Mouse (Mus musculus) kidney, embryonic 14.5 days (tissue): ENCODE measurements around the gene Cish. TPM values are rescaled to one million over a fixed set of nuclear protein-coding genes. Genes with fewer than 3 reads are reported as not detected.
A peak's percentile ranks its signal among the peaks of the same experiment; 100 is the strongest.

Source experiments
- ATAC-seq: fragments of 200-750 bp; cut with Nextera tagmentation; 2 replicates; pipeline ENCODE4 v1.8.0; 2017; ENCODE audit warnings: moderate number of reproducible peaks, mild to moderate bottlenecking, moderate TSS enrichment, moderate library complexity; ENCODE audit not compliant: low FRiP score, low TSS enrichment
- H3K27ac ChIP-seq: fragments of 300-500 bp; sonication (generic); 2 replicates; pipeline ENCODE4 v1.5.1; 2014; ENCODE audit warnings: low read depth, mild to moderate bottlenecking, low read length, moderate library complexity, mixed read lengths
- H3K27me3 ChIP-seq: fragments of 300-500 bp; sonication (generic); 2 replicates; pipeline ENCODE4 v1.6.1; 2014; ENCODE audit warnings: mild to moderate bottlenecking, low read length; ENCODE audit not compliant: control insufficient read depth, insufficient read depth
- H3K36me3 ChIP-seq: fragments of 300-500 bp; sonication (generic); 2 replicates; pipeline ENCODE4 v1.6.1; 2014; ENCODE audit warnings: low read length, mixed read lengths; ENCODE audit not compliant: control insufficient read depth, insufficient read depth
- H3K4me1 ChIP-seq: fragments of 300-500 bp; sonication (generic); 2 replicates; pipeline ENCODE4 v1.6.1; 2014; ENCODE audit warnings: low read length, mixed read lengths; ENCODE audit not compliant: control insufficient read depth, insufficient read depth
- H3K4me2 ChIP-seq: fragments of 300-500 bp; sonication (generic); replicated peaks from 2 replicates; pipeline ENCODE4 v1.6.1; 2014; ENCODE audit warnings: low read depth, mild to moderate bottlenecking, low read length
- H3K4me3 ChIP-seq: fragments of 300-500 bp; sonication (generic); 2 replicates; pipeline ENCODE4 v1.5.1; 2014; ENCODE audit warnings: mild to moderate bottlenecking, low read length
- H3K9ac ChIP-seq: fragments of 300-500 bp; sonication (generic); 2 replicates; pipeline ENCODE4 v1.6.1; 2014; ENCODE audit warnings: low read depth, mild to moderate bottlenecking, low read length, moderate library complexity
- H3K9me3 ChIP-seq: fragments of 300-500 bp; sonication (generic); 2 replicates; pipeline ENCODE4 v1.6.1; 2016; ENCODE audit warnings: low read length; ENCODE audit not compliant: control insufficient read depth
- WGBS: fragments of 180-500 bp; shearing (Covaris S2); extraction: QIAGEN DNeasy Blood & Tissue Kit; methylation state at CpG from one replicate; pipeline ENCODE4 v1.1.7; 2014; 5-methylcytosine and 5-hydroxymethylcytosine counted together
- polyA plus RNA-seq: library from polyadenylated mRNA; unstranded; fragments of >200 nt; fragmentation: Nextera tagmentation; extraction: Ambion mirVana; gene quantifications from 2 replicates; pipeline ENCODE4 v1.2.1, GENCODE M21; 2014

The Cish gene
- polyA plus RNA-seq, 1 experiment from 2014 or later = 7.1 TPM

- H3K4me1 ChIP-seq = peaks cover 8% of the 10 kb centered on the region; the same call in 1 of the 2 replicates
- peak overlapping the region; percentile 75; the same call in 1 of the 2 replicates for H3K4me2 ChIP-seq
- WGBS = 88% methylated on average over 8 of the region's 8 CpGs
- no peaks in the 10 kb centered on the region for H3K9me3 ChIP-seq
- peak overlapping the region; percentile 65; the same call in 1 of the 2 replicates for H3K4me3 ChIP-seq
- peaks cover 16% of the 10 kb centered on the region; the same call in 1 of the 2 replicates for H3K36me3 ChIP-seq
- no peak for ATAC-seq
- H3K9ac ChIP-seq = no peak overlapping the region
- H3K27ac ChIP-seq = no peak overlapping the region
- H3K27me3 ChIP-seq = peaks cover 6% of the 10 kb centered on the region; the same call in 1 of the 2 replicates
These were observed 2.4 kb downstream of the Cish start for GRCm38 (mm10) chr9:107298059-107298780.

GRCm38 (mm10) chr9:107298876-107299275 is 3.0 kb downstream of the Cish start:
- H3K27ac ChIP-seq = no peak overlapping the region
- no peak overlapping the region for H3K4me3 ChIP-seq
- no peak overlapping the region for H3K9ac ChIP-seq
- H3K27me3 ChIP-seq = peaks cover 4% of the 10 kb centered on the region; the same call in 1 of the 2 replicates
- WGBS = 82% methylated on average over 6 of the region's 6 CpGs
- H3K36me3 ChIP-seq = peaks cover 16% of the 10 kb centered on the region; the same call in 1 of the 2 replicates
- H3K9me3 ChIP-seq = no peaks in the 10 kb centered on the region
- no peak for ATAC-seq
- no peak overlapping the region for H3K4me2 ChIP-seq
- H3K4me1 ChIP-seq = peaks cover 8% of the 10 kb centered on the region; the same call in 1 of the 2 replicates

GRCm38 (mm10) chr9:107299783-107300182 is 4.0 kb downstream of the Cish start:
- H3K27ac ChIP-seq = no peak overlapping the region
- H3K36me3 ChIP-seq = peaks cover 16% of the 10 kb centered on the region; the same call in 1 of the 2 replicates
- no peak for ATAC-seq
- H3K4me3 ChIP-seq = no peak overlapping the region
- no peak overlapping the region for H3K4me2 ChIP-seq
- no peaks in the 10 kb centered on the region for H3K9me3 ChIP-seq
- H3K4me1 ChIP-seq = peaks cover 8% of the 10 kb centered on the region; the same call in 1 of the 2 replicates
- 87% methylated on average over 7 of the region's 7 CpGs for whole genome bisulfite sequencing
- H3K27me3 ChIP-seq = peaks cover 4% of the 10 kb centered on the region; the same call in 1 of the 2 replicates
- no peak overlapping the region for H3K9ac ChIP-seq

DNA sequence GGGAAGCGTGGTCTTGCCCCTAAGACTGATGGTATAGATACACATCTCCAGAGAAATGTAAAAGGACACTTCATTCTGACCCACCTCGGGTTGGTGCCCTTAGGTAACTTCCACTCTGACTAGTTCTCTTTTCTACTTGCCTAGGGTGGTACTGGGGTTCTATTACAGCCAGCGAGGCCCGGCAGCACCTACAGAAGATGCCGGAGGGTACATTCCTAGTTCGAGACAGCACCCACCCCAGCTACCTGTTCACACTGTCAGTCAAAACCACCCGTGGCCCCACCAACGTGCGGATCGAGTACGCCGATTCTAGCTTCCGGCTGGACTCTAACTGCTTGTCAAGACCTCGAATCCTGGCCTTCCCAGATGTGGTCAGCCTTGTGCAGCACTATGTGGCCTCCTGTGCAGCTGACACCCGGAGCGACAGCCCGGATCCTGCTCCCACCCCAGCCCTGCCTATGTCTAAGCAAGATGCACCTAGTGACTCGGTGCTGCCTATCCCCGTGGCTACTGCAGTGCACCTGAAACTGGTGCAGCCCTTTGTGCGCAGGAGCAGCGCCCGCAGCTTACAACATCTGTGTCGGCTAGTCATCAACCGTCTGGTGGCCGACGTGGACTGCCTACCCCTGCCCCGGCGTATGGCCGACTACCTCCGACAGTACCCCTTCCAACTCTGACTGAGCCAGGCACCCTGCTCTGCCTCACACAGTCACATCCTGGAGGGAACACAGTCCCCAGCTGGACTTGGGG is 4.6 kb downstream of the Cish start:
- H3K27ac ChIP-seq = no peak overlapping the region
- H3K9me3 ChIP-seq = no peaks in the 10 kb centered on the region
- H3K9ac ChIP-seq = no peak overlapping the region
- H3K36me3 ChIP-seq = peaks cover 16% of the 10 kb centered on the region; the same call in 1 of the 2 replicates
- ATAC-seq = no peak
- H3K4me3 ChIP-seq = no peak overlapping the region
- 89% methylated on average over 30 of the region's 30 CpGs for WGBS
- H3K27me3 ChIP-seq = peaks cover 2% of the 10 kb centered on the region; the same call in 1 of the 2 replicates
- H3K4me1 ChIP-seq = peaks cover 8% of the 10 kb centered on the region; the same call in 1 of the 2 replicates
- no peak overlapping the region for H3K4me2 ChIP-seq

GRCm38 (mm10) chr9:107301554-107302331 is 5.9 kb downstream of the Cish start:
- H3K4me2 ChIP-seq = no peak overlapping the region
- WGBS = 87% methylated on average over 17 of the region's 17 CpGs
- H3K27me3 ChIP-seq = no peaks in the 10 kb centered on the region
- no peak overlapping the region for H3K27ac ChIP-seq
- no peak overlapping the region for H3K9ac ChIP-seq
- peaks cover 16% of the 10 kb centered on the region; the same call in 1 of the 2 replicates for H3K36me3 ChIP-seq
- H3K9me3 ChIP-seq = no peaks in the 10 kb centered on the region
- ATAC-seq = no peak
- H3K4me3 ChIP-seq = no peak overlapping the region
- H3K4me1 ChIP-seq = peaks cover 5% of the 10 kb centered on the region; the same call in 1 of the 2 replicates

- H3K9me3 ChIP-seq = no peaks in the 10 kb centered on the region
- H3K4me2 ChIP-seq = no peak overlapping the region
- H3K9ac ChIP-seq = no peak overlapping the region
- no peaks in the 10 kb centered on the region for H3K27me3 ChIP-seq
- no peak for ATAC-seq
- H3K4me1 ChIP-seq = peaks cover 10% of the 10 kb centered on the region
- H3K4me3 ChIP-seq = no peak overlapping the region
- no peak overlapping the region for H3K27ac ChIP-seq
- WGBS = 74% methylated on average over 7 of the region's 7 CpGs
- peaks cover 16% of the 10 kb centered on the region; the same call in 1 of the 2 replicates for H3K36me3 ChIP-seq
These were observed 6.8 kb downstream of the Cish start for GRCm38 (mm10) chr9:107302592-107302991.

GRCm38 (mm10) chr9:107303121-107303820 is 7.4 kb downstream of the Cish start:
- Histone ChIP-seq H3K9ac (no peak overlapping the region), H3K4me3 (no peak overlapping the region), H3K4me2 (no peak overlapping the region), H3K36me3 (peaks cover 16% of the 10 kb centered on the region; the same call in 1 of the 2 replicates), H3K9me3 (no peaks in the 10 kb centered on the region), H3K27ac (no peak overlapping the region), H3K27me3 (no peaks in the 10 kb centered on the region), H3K4me1 (peaks cover 12% of the 10 kb centered on the region)
- no peak for ATAC-seq
- 81% methylated on average over 9 of the region's 9 CpGs for WGBS

DNA sequence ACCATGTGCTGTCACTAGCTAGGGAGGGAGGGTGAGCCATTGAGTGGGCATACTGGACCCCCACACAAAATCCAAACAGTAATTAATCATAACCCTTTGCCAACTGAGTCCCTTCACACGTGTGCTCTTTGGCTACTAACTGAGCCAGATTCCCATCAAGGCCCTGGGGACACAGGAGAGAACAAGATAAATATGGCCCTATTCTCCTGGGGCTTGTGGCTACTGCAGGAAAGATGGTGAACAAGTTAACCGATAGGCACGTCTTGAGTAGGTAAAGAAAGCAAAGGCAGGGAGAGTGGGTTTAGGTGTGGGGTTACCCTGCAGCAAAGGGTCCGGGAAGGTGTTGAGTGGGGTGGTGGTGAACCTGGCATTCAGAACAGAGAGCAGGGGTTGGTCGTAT is 8.1 kb downstream of the Cish start:
- Histone ChIP-seq H3K9ac (no peak overlapping the region), H3K36me3 (peaks cover 16% of the 10 kb centered on the region; the same call in 1 of the 2 replicates), H3K27me3 (no peaks in the 10 kb centered on the region), H3K27ac (no peak overlapping the region), H3K9me3 (no peaks in the 10 kb centered on the region), H3K4me2 (no peak overlapping the region), H3K4me3 (no peak overlapping the region), H3K4me1 (peaks cover 18% of the 10 kb centered on the region)
- no peak for ATAC-seq
- 78% methylated on average over 5 of the region's 5 CpGs for WGBS
